Mouse (Mus musculus) cerebellum, adult 11 months (tissue): ENCODE measurements around the gene Arl2.
"Not testable (repeated sequence)": the region's sequence is repeated elsewhere in the genome, so short reads cannot be mapped to it uniquely, and the experiment has no call there.

Experiments used
- DNase-seq: peaks from one replicate; pipeline ENCODE4 v3.0.0; 2022

The Arl2 gene

GRCm38 (mm10) chr19:6141394-6141749, at the start of gene Arl2:
Gene Arl2, minus strand, starts transcription at chr19:6141548.
- peak; percentile 77 for DNase-seq

- DNase-seq: no peak
Measured at GRCm38 (mm10) chr19:6184131-6184530, 42.8 kb upstream of the Arl2 start, which contains the start of gene Majin. Gene Majin, plus strand, starts transcription at chr19:6184388.

GRCm38 (mm10) chr19:6182534-6182933, 41.2 kb upstream of the Arl2 start:
- DNase-seq: peak; percentile 53

GRCm38 (mm10) chr19:6181629-6182028, 40.3 kb upstream of the Arl2 start:
- no peak for DNase-seq

GRCm38 (mm10) chr19:6178775-6179174, 37.4 kb upstream of the Arl2 start:
- no peak for DNase-seq

- DNase-seq: no peak
Measured at GRCm38 (mm10) chr19:6174771-6175170, 33.4 kb upstream of the Arl2 start.

GRCm38 (mm10) chr19:6171215-6171614, 29.9 kb upstream of the Arl2 start:
- no peak for DNase-seq

GRCm38 (mm10) chr19:6166750-6167149, 25.4 kb upstream of the Arl2 start:
- no peak for DNase-seq

GRCm38 (mm10) chr19:6163872-6164547, 22.7 kb upstream of the Arl2 start:
- no peak for DNase-seq

- DNase-seq: peak; percentile 20
Measured at GRCm38 (mm10) chr19:6157220-6157619, 15.9 kb upstream of the Arl2 start.

GRCm38 (mm10) chr19:6156372-6156771, 15.0 kb upstream of the Arl2 start:
- DNase-seq: no peak

GRCm38 (mm10) chr19:6155174-6155573, 13.8 kb upstream of the Arl2 start:
- no peak for DNase-seq

- DNase-seq: no peak
Measured at GRCm38 (mm10) chr19:6144842-6145241, 3.5 kb upstream of the Arl2 start.

- DNase-seq: peak; percentile 91
Measured at GRCm38 (mm10) chr19:6140678-6141393, 512 bp downstream of the Arl2 start, which contains the start of gene Batf2. Gene Batf2, plus strand, starts transcription at chr19:6140983.

GRCm38 (mm10) chr19:6140374-6140677, 1.0 kb downstream of the Arl2 start:
- DNase-seq: no peak

GRCm38 (mm10) chr19:6139701-6140100, 1.6 kb downstream of the Arl2 start:
- DNase-seq: peak; percentile 44

- no peak for DNase-seq
Measured at GRCm38 (mm10) chr19:6136397-6136796, 5.0 kb downstream of the Arl2 start.

- DNase-seq: not testable (repeated sequence)
Measured at GRCm38 (mm10) chr19:6133197-6133596, 8.2 kb downstream of the Arl2 start.

- no peak for DNase-seq
Measured at GRCm38 (mm10) chr19:6132171-6132827, 9.0 kb downstream of the Arl2 start.

- not testable (repeated sequence) for DNase-seq
Measured at GRCm38 (mm10) chr19:6130414-6131128, 10.8 kb downstream of the Arl2 start.

GRCm38 (mm10) chr19:6127760-6128341, 13.5 kb downstream of the Arl2 start, which contains the start of gene Snx15:
Gene Snx15, minus strand, starts transcription at chr19:6128304.
- peak; percentile 96 for DNase-seq

GRCm38 (mm10) chr19:6126789-6127580, 14.4 kb downstream of the Arl2 start:
- DNase-seq: no peak
